In genomic region chr17:85876853-85877252, GRCm38 (mm10) we compare ENCODE assay signal across 12 mouse cellular contexts.
DNase-seq lines count a peak whose midpoint lies in the region; ATAC-seq and TF ChIP-seq lines count a peak whose summit lies in the region.
"Had no signal": no experiment of that assay in that cellular context is flagged by ENCODE, and none has a peak within 500 bp of the region (broad histone marks: within the 10 kb centered on the region; RNA-seq: fewer than 3 reads in every experiment).

No protein-coding gene starts in this region.

- H3K36me3 ChIP-seq in hindbrain, postnatal 0 days (ENCODE audit: insufficient read depth, low read length) = no peaks in the 10 kb centered on the region
- no peaks in the 10 kb centered on the region for H3K36me3 ChIP-seq in hindbrain, embryonic 16.5 days (ENCODE audit: control insufficient read depth, insufficient read depth, low read length)
- H3K36me3 ChIP-seq in neural tube, embryonic 12.5 days = no peaks in the 10 kb centered on the region
- H3K36me3 ChIP-seq: hindbrain, embryonic 10.5 days; liver, embryonic 12.5 days had no signal

- no peaks in the 10 kb centered on the region for H3K4me1 ChIP-seq in hindbrain, postnatal 0 days (ENCODE audit: insufficient read depth, low read length)
- peaks cover 12% of the 10 kb centered on the region; the same call in 1 of the 2 replicates for H3K4me1 ChIP-seq in hindbrain, embryonic 16.5 days (ENCODE audit: control insufficient read depth, insufficient read depth, low read depth, low read length)
- H3K4me1 ChIP-seq in neural tube, embryonic 12.5 days = peaks cover 10% of the 10 kb centered on the region; the same call in 1 of the 2 replicates

- no peak for TF ChIP-seq CTCF in hindbrain, postnatal 0 days (IDR thresholded peaks at IDR 0.05; ENCODE audit: low read depth)

- no peaks in the 10 kb centered on the region for H3K27me3 ChIP-seq in hindbrain, postnatal 0 days (ENCODE audit: insufficient read depth, low read length)
- H3K27me3 ChIP-seq in hindbrain, embryonic 16.5 days (replicated peaks; ENCODE audit: control insufficient read depth, insufficient read depth, low read length) = no peaks in the 10 kb centered on the region
- H3K27me3 ChIP-seq in neural tube, embryonic 12.5 days (replicated peaks) = no peaks in the 10 kb centered on the region; the same call in 1 of the 2 replicates

- ATAC-seq in hindbrain, postnatal 0 days = 0 out of 2 replicates have a peak, but pooled peaks have one; percentile 22
- no peak for ATAC-seq in hindbrain, embryonic 16.5 days
- ATAC-seq in neural tube, embryonic 12.5 days (ENCODE audit: low FRiP score, low read depth) = no peak
- ATAC-seq: liver, embryonic 12.5 days had no signal

- 47% methylated on average over 10 of the region's 10 CpGs for WGBS in hindbrain, postnatal 0 days
- 46% methylated on average over 10 of the region's 10 CpGs for WGBS in hindbrain, embryonic 16.5 days
- 37% methylated on average over 10 of the region's 10 CpGs for WGBS in neural tube, embryonic 12.5 days

- DNase-seq in adrenal gland, postnatal 14 days = peak; percentile 34
- DNase-seq in adrenal gland, postnatal 4 days (ENCODE audit: low spot score in 2 of 2) = no peak
- peak; percentile 14 for DNase-seq in hindbrain, postnatal 0 days (ENCODE audit: low spot score)
- no peak for DNase-seq in neural tube, embryonic 10.5 days (ENCODE audit: extremely low spot score, low spot score)
- DNase-seq in mesoderm, embryonic 11.5 days (ENCODE audit: low read depth, low spot score) = peak; percentile 38
- no peak for DNase-seq in cerebellum, adult 11-12 months
- DNase-seq: right cerebral cortex, postnatal 25 days had no signal

- no peak overlapping the region for H3K9ac ChIP-seq in hindbrain, postnatal 0 days (replicated peaks; ENCODE audit: low read length)
- H3K9ac ChIP-seq in hindbrain, embryonic 16.5 days (ENCODE audit: low read depth, low read length) = no peak overlapping the region
- no peak overlapping the region for H3K9ac ChIP-seq in neural tube, embryonic 12.5 days
- H3K9ac ChIP-seq: liver, embryonic 12.5 days had no signal

- no peak overlapping the region for H3K4me3 ChIP-seq in hindbrain, postnatal 0 days (ENCODE audit: low read length)
- no peak overlapping the region for H3K4me3 ChIP-seq in hindbrain, embryonic 16.5 days (ENCODE audit: low read length)
- H3K4me3 ChIP-seq in neural tube, embryonic 12.5 days = no peak overlapping the region
- H3K4me3 ChIP-seq: hindbrain, embryonic 10.5 days; liver, embryonic 12.5 days had no signal

- no peak overlapping the region for H3K4me2 ChIP-seq in hindbrain, postnatal 0 days (ENCODE audit: low read depth, low read length)
- no peak overlapping the region for H3K4me2 ChIP-seq in hindbrain, embryonic 16.5 days (ENCODE audit: low read length)
- H3K4me2 ChIP-seq in neural tube, embryonic 12.5 days (replicated peaks) = 0 out of 2 replicates have a peak overlapping the region, but pooled peaks have one; percentile 7
- H3K4me2 ChIP-seq: liver, embryonic 12.5 days had no signal

- no peak overlapping the region for H3K27ac ChIP-seq in hindbrain, postnatal 0 days
- H3K27ac ChIP-seq in hindbrain, embryonic 16.5 days (ENCODE audit: low read depth, low read length) = no peak overlapping the region
- no peak overlapping the region for H3K27ac ChIP-seq in neural tube, embryonic 12.5 days
- H3K27ac ChIP-seq: hindbrain, embryonic 10.5 days; liver, embryonic 12.5 days; macrophage had no signal

- H3K9me3 ChIP-seq in hindbrain, postnatal 0 days (ENCODE audit: low read length) = no peaks in the 10 kb centered on the region
- no peaks in the 10 kb centered on the region for H3K9me3 ChIP-seq in hindbrain, embryonic 16.5 days (ENCODE audit: control insufficient read depth, low read length)
- H3K9me3 ChIP-seq in neural tube, embryonic 12.5 days = no peaks in the 10 kb centered on the region
- H3K9me3 ChIP-seq: hindbrain, embryonic 10.5 days; liver, embryonic 12.5 days had no signal

Comparison
In these comparisons a context has a peak if more than half of its experiments do, and no peak if none do; other contexts are left out.
1. DNase-seq: peak in adrenal gland, postnatal 14 days (single experiment), hindbrain, postnatal 0 days (single experiment) and mesoderm, embryonic 11.5 days (single experiment); none in adrenal gland, postnatal 4 days (0 of 2), neural tube, embryonic 10.5 days (single experiment) and cerebellum, adult 11-12 months (single experiment).